Mouse (Mus musculus) kidney, embryonic 14.5 days (tissue): ENCODE measurements around the gene Senp1. TPM values are rescaled to one million over a fixed set of nuclear protein-coding genes. Genes with fewer than 3 reads are reported as not detected.
A peak's percentile ranks its signal among the peaks of the same experiment; 100 is the strongest.

Source experiments
- ATAC-seq: fragments of 200-750 bp; cut with Nextera tagmentation; 2 replicates; pipeline ENCODE4 v1.8.0; 2017; ENCODE audit warnings: moderate number of reproducible peaks, mild to moderate bottlenecking, moderate TSS enrichment, moderate library complexity; ENCODE audit not compliant: low FRiP score, low TSS enrichment
- H3K27ac ChIP-seq: fragments of 300-500 bp; sonication (generic); 2 replicates; pipeline ENCODE4 v1.5.1; 2014; ENCODE audit warnings: low read depth, mild to moderate bottlenecking, low read length, moderate library complexity, mixed read lengths
- H3K27me3 ChIP-seq: fragments of 300-500 bp; sonication (generic); 2 replicates; pipeline ENCODE4 v1.6.1; 2014; ENCODE audit warnings: mild to moderate bottlenecking, low read length; ENCODE audit not compliant: control insufficient read depth, insufficient read depth
- H3K36me3 ChIP-seq: fragments of 300-500 bp; sonication (generic); 2 replicates; pipeline ENCODE4 v1.6.1; 2014; ENCODE audit warnings: low read length, mixed read lengths; ENCODE audit not compliant: control insufficient read depth, insufficient read depth
- H3K4me1 ChIP-seq: fragments of 300-500 bp; sonication (generic); 2 replicates; pipeline ENCODE4 v1.6.1; 2014; ENCODE audit warnings: low read length, mixed read lengths; ENCODE audit not compliant: control insufficient read depth, insufficient read depth
- H3K4me2 ChIP-seq: fragments of 300-500 bp; sonication (generic); replicated peaks from 2 replicates; pipeline ENCODE4 v1.6.1; 2014; ENCODE audit warnings: low read depth, mild to moderate bottlenecking, low read length
- H3K4me3 ChIP-seq: fragments of 300-500 bp; sonication (generic); 2 replicates; pipeline ENCODE4 v1.5.1; 2014; ENCODE audit warnings: mild to moderate bottlenecking, low read length
- H3K9ac ChIP-seq: fragments of 300-500 bp; sonication (generic); 2 replicates; pipeline ENCODE4 v1.6.1; 2014; ENCODE audit warnings: low read depth, mild to moderate bottlenecking, low read length, moderate library complexity
- H3K9me3 ChIP-seq: fragments of 300-500 bp; sonication (generic); 2 replicates; pipeline ENCODE4 v1.6.1; 2016; ENCODE audit warnings: low read length; ENCODE audit not compliant: control insufficient read depth
- WGBS: fragments of 180-500 bp; shearing (Covaris S2); extraction: QIAGEN DNeasy Blood & Tissue Kit; methylation state at CpG from one replicate; pipeline ENCODE4 v1.1.7; 2014; 5-methylcytosine and 5-hydroxymethylcytosine counted together
- polyA plus RNA-seq: library from polyadenylated mRNA; unstranded; fragments of >200 nt; fragmentation: Nextera tagmentation; extraction: Ambion mirVana; gene quantifications from 2 replicates; pipeline ENCODE4 v1.2.1, GENCODE M21; 2014

Senp1 gene
- polyA plus RNA-seq, 1 experiment from 2014 or later: 41.2 TPM

DNA sequence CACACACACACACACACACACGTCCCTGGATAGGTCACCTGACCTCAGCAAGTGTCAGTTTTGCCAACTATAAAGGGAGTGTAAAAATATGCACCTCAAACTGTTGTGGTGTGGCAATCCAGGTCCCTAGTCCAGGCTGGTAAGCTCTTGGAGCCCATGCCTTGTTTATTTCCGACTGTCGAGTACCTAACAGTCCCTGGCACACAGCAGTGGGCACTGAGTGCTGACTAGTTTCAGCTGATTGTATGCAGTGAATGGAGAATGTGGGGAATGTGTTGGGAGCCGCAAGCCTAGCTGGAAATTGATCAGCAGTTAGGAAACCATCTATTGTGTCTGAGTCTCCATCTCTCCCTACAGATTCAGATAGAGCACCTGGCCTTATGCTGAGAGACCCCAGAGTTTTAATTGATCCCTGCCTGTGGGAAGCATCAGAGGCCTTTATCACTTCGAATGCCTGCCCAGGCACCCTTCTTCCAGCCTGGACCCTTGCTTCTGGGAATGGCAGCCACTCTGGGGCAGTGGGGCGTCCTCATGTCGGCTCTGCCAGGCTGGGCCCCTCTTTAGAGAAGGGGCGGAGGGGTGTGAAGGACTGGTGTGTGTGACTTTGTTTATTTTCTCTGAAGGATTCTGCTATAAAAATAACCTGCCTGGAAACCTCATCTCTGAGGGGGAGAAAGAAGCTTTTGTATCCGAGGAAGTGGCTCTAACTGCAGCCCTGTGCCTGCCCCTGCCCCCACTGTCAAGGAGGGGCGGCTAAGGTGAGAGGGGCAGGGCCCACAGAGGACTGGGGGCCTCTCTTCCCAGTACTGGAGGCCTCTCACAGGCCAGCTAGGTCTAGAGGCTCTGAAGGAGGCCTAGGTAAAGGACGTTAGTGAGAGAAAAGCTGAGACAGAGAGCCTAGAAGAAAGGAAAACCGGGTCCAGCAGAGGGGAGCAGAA, 66.3 kb downstream of the Senp1 start:
- Histone ChIP-seq H3K27ac (peak overlapping the region; percentile 73; the same call in 1 of the 2 replicates), H3K4me1 (peaks cover 39% of the 10 kb centered on the region), H3K9me3 (no peaks in the 10 kb centered on the region), H3K4me2 (0 out of 2 replicates have a peak overlapping the region, but pooled peaks have one; percentile 1), H3K36me3 (no peaks in the 10 kb centered on the region), H3K27me3 (0 out of 2 replicates have a peak, but pooled peaks cover 3% of the 10 kb centered on the region), H3K9ac (0 out of 2 replicates have a peak overlapping the region, but pooled peaks have one; percentile 8), H3K4me3 (no peak overlapping the region)
- 22% methylated on average over 12 of the region's 12 CpGs for WGBS
- peak; percentile 71 for ATAC-seq

DNA sequence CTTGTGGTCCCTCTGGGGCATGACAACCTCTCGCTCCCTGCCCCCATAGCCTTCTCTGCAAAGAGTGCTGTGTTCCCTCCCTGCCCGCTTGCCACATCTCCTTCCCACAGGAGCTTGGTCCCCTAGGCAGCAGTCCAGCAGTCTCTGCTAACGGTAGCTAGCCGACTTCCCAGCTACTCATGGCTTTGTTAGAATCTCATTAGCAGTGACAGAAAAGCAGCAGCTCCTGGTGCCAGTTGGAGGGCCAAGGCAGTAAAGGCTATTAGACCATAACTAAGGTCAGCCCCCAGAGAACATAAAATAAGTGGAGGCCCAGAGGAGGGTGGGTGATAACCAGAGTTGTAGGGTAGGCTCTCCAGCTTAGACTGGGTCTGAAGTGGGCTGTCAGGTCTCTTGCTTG, 67.9 kb downstream of the Senp1 start:
- WGBS: 16% methylated on average over 4 of the region's 4 CpGs
- Histone ChIP-seq H3K27ac (no peak overlapping the region; the same call in 1 of the 2 replicates), H3K9me3 (no peaks in the 10 kb centered on the region), H3K4me2 (no peak overlapping the region), H3K27me3 (0 out of 2 replicates have a peak, but pooled peaks cover 3% of the 10 kb centered on the region), H3K9ac (no peak overlapping the region), H3K4me3 (no peak overlapping the region), H3K4me1 (peaks cover 45% of the 10 kb centered on the region), H3K36me3 (no peaks in the 10 kb centered on the region)
- ATAC-seq: peak; percentile 57

DNA sequence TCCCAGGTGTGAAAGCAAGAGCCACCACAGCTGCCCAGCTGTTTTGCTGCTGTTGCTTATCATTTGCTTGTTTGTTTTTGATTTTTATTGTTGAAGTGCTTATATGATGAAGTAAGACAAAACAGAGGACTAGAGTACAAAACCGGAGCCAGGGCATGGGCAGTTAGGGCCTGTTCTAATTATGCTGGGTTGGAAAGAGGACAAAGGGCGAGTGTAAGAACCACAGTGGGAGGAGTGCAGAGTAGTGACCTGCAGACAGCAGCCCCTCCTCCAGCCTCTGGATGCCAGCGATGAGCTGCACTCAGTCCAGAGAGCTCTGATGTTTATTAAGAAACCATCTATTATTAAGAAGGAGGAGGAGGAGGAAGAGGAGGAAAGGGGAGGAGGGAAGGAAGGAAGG, 70.4 kb downstream of the Senp1 start:
- Histone ChIP-seq H3K4me2 (no peak overlapping the region), H3K27ac (no peak overlapping the region), H3K27me3 (0 out of 2 replicates have a peak, but pooled peaks cover 3% of the 10 kb centered on the region), H3K9me3 (no peaks in the 10 kb centered on the region), H3K9ac (no peak overlapping the region), H3K4me1 (peaks cover 45% of the 10 kb centered on the region), H3K4me3 (no peak overlapping the region), H3K36me3 (no peaks in the 10 kb centered on the region)
- ATAC-seq: no peak
- 37% methylated on average over 3 of the region's 3 CpGs for WGBS

DNA sequence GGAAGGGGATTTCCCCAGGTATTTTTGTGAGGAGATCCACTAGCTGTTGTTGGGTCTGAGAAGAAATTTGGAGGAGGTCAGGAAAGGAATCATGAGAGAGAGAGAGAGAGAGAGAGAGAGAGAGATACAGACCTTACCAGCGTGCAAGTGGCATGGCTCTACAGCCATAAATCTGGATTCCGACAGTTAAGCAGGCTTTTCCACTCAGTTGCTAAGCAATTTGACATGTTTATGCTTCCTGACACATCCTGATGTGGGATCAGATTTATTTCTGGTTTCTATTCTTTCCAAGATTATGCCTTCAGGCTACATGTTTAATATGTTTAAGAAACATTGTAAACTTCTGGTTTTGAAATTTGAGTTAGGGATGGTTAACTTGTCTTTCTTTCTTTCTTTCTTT, 71.7 kb downstream of the Senp1 start:
- Histone ChIP-seq H3K4me3 (no peak overlapping the region), H3K27me3 (0 out of 2 replicates have a peak, but pooled peaks cover 3% of the 10 kb centered on the region), H3K36me3 (no peaks in the 10 kb centered on the region), H3K9ac (no peak overlapping the region), H3K27ac (no peak overlapping the region), H3K4me1 (peaks cover 34% of the 10 kb centered on the region), H3K9me3 (no peaks in the 10 kb centered on the region), H3K4me2 (no peak overlapping the region)
- 0 out of 2 replicates have a peak, but pooled peaks have one; percentile 55 for ATAC-seq
- WGBS: 5% methylated on average over 2 of the region's 2 CpGs

DNA sequence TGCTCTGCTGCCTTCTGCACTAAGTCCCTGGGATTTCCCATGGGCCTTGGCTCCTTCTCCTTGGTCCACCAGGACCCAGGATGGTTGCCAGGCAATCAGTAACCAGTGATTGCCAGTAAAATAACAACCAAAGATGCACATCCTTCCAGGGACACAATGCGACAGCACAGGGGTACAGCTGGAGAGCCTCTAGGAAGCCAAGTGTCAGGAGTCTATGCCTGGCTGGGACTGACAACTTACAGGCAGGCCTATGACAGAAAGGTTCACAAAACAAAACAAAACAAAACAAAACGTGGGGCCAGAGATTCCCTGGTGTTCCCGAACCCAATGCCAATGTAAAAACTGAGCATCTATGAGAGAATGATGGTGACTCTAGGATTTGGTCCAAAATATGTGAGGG, 74.5 kb downstream of the Senp1 start:
- Histone ChIP-seq H3K4me2 (no peak overlapping the region), H3K4me1 (peaks cover 13% of the 10 kb centered on the region), H3K9ac (no peak overlapping the region), H3K4me3 (no peak overlapping the region), H3K9me3 (no peaks in the 10 kb centered on the region), H3K27ac (no peak overlapping the region), H3K27me3 (no peaks in the 10 kb centered on the region), H3K36me3 (no peaks in the 10 kb centered on the region)
- no peak for ATAC-seq
- 57% methylated on average over 3 of the region's 3 CpGs for WGBS

DNA sequence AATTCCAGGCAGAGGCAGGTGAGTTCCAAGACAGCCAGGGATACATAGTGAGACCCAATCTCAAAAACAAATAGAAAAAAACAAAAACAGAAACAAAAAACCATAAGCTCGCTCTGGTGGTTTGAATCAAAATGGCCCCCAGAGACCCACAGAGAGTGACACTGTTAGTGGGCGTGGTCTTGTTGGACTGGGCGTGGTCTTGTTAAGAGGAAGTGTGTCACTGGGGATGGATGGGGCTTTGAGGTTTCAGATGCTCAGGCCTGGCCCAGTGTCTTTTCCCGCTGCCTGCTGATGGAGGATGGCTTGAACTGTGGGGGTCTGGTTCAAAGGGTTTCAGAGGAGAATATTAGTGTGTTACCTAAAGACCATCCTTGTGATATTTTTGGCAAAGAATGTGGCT, 75.6 kb downstream of the Senp1 start:
- Histone ChIP-seq H3K9me3 (no peaks in the 10 kb centered on the region), H3K4me1 (peaks cover 13% of the 10 kb centered on the region), H3K27me3 (no peaks in the 10 kb centered on the region), H3K9ac (no peak overlapping the region), H3K36me3 (no peaks in the 10 kb centered on the region), H3K4me3 (no peak overlapping the region), H3K4me2 (no peak overlapping the region), H3K27ac (no peak overlapping the region)
- no peak for ATAC-seq
- WGBS: 91% methylated on average over 4 of the region's 4 CpGs

DNA sequence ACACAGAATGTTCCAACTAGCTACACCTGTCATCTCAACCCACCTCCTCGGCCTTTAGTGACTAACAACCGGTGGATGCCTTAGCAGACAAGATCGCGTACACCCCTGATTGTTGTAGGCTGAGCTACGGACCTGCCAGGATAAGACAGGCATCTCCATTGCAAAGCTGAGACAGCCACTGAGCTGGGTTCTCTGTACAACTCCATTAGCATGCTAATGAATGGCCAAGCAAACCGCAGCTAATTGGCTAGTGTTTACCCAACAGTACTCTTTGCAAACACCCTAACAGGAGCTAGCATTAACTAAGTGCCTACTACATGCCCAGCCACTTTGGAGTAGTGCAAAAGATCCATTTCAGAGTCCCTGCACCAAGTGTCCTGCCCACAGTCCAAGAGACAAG, 80.7 kb downstream of the Senp1 start:
- no peak overlapping the region for H3K4me2 ChIP-seq
- H3K27me3 ChIP-seq: no peaks in the 10 kb centered on the region; the same call in 1 of the 2 replicates
- no peaks in the 10 kb centered on the region for H3K4me1 ChIP-seq
- H3K4me3 ChIP-seq: no peak overlapping the region
- H3K9me3 ChIP-seq: no peaks in the 10 kb centered on the region
- H3K27ac ChIP-seq: no peak overlapping the region
- H3K9ac ChIP-seq: no peak overlapping the region
- no peak for ATAC-seq
- no peaks in the 10 kb centered on the region for H3K36me3 ChIP-seq
- WGBS: 75% methylated on average over 6 of the region's 6 CpGs

DNA sequence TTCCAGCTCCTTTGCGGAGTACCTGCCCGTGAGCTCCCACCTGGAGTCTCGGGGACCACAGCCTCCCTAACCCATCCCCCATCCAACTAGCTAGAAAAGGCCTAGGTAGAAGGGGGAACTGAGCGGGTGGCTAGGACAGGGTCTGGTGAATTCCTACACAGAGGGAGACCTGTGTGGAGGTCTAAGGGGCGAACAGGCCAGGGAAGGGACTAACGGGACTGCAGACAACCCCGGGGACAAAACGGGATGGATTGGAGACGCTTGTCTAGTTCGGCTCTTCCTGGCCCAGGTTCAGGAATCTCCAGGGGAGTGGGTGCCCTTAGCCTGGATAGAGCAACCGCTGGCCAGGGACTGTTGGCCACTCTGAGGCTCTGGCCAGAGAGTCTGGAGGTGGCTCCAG, 88.4 kb downstream of the Senp1 start:
- Histone ChIP-seq H3K4me2 (peak overlapping the region; percentile 75), H3K9me3 (no peaks in the 10 kb centered on the region), H3K27me3 (peaks cover 43% of the 10 kb centered on the region), H3K4me3 (peak overlapping the region; percentile 40; the same call in 1 of the 2 replicates), H3K36me3 (no peaks in the 10 kb centered on the region), H3K4me1 (peaks cover 18% of the 10 kb centered on the region), H3K9ac (no peak overlapping the region), H3K27ac (no peak overlapping the region)
- WGBS: 8% methylated on average over 11 of the region's 11 CpGs
- no peak for ATAC-seq

DNA sequence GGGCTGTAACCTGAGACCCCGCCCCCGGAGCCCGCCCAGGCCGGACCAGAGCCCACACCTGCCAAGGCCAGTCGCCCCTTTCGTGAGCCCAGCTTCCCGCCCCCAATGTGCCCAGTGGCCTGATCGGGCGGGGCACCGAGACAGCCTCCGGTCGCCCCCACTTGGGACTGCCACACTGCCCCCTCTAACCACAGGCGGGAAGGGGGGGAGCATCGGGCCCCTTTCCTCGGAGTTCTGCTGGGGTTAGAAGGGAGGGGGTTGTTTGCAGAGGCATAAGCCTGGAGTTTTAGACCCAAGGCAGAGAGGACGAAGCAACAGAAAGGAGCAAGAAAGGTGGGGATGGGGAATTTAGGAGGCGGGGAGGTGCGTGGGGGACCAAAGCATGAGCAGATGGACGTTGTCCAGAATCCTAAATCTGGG, 88.8 kb downstream of the Senp1 start:
- peak overlapping the region; percentile 75 for H3K4me2 ChIP-seq
- peak; percentile 44 for ATAC-seq
- H3K27me3 ChIP-seq: peaks cover 47% of the 10 kb centered on the region
- H3K36me3 ChIP-seq: no peaks in the 10 kb centered on the region
- peaks cover 20% of the 10 kb centered on the region for H3K4me1 ChIP-seq
- WGBS: under 1% methylated on average over 17 of the region's 19 CpGs
- no peaks in the 10 kb centered on the region for H3K9me3 ChIP-seq
- peak overlapping the region; percentile 40 for H3K4me3 ChIP-seq
- H3K27ac ChIP-seq: no peak overlapping the region
- peak overlapping the region; percentile 58 for H3K9ac ChIP-seq
